Mouse (Mus musculus): ENCODE results near the gene Sgms1. TPM values are rescaled to one million over a fixed set of nuclear protein-coding genes. Genes with fewer than 3 reads are reported as not detected.

Sgms1 gene
- polyA plus RNA-seq, 1 experiment from 2014 or later: 28.8 TPM

DNA sequence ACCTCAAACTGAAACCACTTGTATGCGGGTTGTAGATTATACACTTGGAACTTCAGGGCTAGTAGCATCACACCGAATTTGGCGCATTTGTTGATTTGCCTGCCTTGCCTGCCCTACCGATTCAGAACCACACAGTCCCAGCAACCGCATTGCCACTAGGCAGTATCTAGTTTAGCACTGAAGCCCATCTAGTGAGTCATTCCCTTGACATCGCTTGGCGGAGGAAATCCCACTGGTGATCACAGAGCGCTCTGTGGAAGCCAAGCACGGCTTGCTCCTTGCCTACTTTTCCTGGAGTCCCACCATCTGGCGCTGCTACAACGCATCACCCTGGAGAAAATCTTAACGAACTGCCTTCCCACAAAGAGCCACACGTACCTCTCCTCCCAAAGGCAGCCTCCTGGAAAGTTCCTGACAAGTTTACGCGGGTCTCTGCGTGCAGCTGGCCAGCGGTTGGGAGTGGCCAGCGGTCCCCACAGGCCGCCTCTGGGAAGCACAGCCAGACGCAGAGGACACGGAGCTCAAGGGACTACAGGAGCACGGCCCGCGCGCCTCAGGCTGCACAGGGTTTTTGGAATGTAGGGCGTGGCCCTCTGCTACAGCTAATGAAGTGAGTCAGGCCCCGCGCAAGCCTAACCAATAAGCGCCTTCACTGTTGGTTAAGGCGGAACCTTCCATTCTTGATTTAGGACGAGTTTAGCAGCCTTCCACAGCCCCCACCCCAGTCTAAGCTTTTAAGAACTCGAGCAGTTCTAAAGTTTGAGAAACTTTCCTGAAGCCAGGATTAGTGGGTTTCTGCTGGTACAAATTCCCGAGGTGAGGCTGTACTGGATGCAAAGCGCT, 178.8 kb downstream of the Sgms1 start:
- H3K36me3 ChIP-seq: no peaks in the 10 kb centered on the region
- peaks cover 10% of the 10 kb centered on the region for H3K4me1 ChIP-seq
- peak; percentile 96 for ATAC-seq (ENCODE audit: insufficient number of reproducible peaks, insufficient read depth, low FRiP score, low TSS enrichment, low read depth)
- peak overlapping the region; percentile 81 for H3K4me2 ChIP-seq
- WGBS: 2% methylated on average over 34 of the region's 34 CpGs
- no peaks in the 10 kb centered on the region for H3K9me3 ChIP-seq
- H3K27me3 ChIP-seq: no peaks in the 10 kb centered on the region
- H3K9ac ChIP-seq: peak overlapping the region; percentile 77
- H3K27ac ChIP-seq: peak overlapping the region; percentile 92
- peak overlapping the region; percentile 63 for H3K4me3 ChIP-seq

DNA sequence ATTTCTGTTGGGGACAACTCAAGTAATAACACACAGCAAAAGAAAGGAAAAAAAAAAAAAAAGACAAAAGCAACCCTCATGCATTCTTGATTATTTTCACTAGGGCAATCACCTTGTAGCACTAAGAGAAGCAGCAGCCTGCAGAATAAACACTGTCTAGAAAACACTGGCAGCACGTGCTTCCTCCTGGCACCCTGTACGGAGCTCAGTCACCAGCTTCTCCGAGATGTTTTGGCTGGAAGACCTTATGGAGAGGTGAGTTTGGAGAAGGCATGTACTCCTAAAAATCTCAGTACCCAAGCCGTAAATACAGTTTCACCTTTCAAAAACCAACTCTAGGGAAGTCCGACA, 179.4 kb downstream of the Sgms1 start:
- no peaks in the 10 kb centered on the region for H3K36me3 ChIP-seq
- no peaks in the 10 kb centered on the region for H3K27me3 ChIP-seq
- no peaks in the 10 kb centered on the region for H3K9me3 ChIP-seq
- H3K27ac ChIP-seq: peak overlapping the region; percentile 92
- no peak for ATAC-seq (ENCODE audit: insufficient number of reproducible peaks, insufficient read depth, low FRiP score, low TSS enrichment, low read depth)
- H3K4me2 ChIP-seq: peak overlapping the region; percentile 81
- H3K9ac ChIP-seq: peak overlapping the region; percentile 77
- H3K4me1 ChIP-seq: peaks cover 10% of the 10 kb centered on the region
- peak overlapping the region; percentile 63 for H3K4me3 ChIP-seq
- WGBS: 11% methylated on average over 5 of the region's 5 CpGs

DNA sequence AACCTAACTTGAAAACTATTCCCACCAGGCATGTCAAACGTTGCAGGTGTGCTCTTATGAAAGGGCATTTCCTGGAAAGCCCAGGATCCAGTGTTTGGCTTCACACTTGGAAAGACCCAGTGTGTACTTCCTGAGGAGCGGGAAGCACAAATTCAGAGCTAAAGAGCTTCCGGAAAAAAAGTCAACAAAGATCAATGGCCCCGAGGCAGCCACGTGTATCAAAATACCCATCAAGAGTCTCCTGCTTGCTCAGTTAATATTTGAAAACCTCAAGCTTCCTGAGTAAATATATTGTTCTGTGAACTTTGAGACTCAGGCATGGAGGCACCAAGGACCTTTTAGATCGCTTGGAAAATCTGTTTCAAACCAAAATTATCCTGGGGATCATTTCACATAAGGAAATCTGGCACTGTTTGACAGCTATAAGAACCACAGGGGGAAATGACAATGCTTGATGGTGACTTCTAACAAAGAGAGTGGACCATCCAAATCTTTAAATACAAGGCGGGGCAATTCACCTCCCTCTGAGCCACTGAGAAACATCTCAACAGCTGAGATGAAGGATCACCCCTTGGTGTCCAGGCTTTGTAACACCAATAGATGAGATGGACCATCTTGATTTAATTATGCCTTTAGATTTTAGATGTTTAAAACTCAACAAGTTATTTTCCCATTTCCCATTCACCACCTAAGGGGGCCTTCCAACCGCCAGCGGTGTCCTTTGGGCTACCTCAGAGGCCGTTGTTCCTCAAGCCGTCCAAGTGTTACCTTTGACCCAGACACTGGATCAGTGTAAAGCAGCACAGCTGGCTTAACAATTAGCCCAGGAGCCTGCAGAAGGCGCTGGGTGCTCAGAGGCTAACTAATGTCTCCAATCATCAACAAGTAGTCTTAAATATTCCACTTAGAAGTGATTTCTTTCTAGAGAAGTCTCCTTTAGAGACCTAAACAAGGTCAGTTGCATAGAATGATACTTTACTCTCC, 187.1 kb downstream of the Sgms1 start:
- ATAC-seq (ENCODE audit: insufficient number of reproducible peaks, insufficient read depth, low FRiP score, low TSS enrichment, low read depth): no peak
- Histone ChIP-seq H3K4me1 (no peaks in the 10 kb centered on the region), H3K9me3 (no peaks in the 10 kb centered on the region), H3K4me3 (no peak overlapping the region), H3K36me3 (no peaks in the 10 kb centered on the region), H3K27ac (no peak overlapping the region), H3K4me2 (no peak overlapping the region), H3K27me3 (no peaks in the 10 kb centered on the region), H3K9ac (no peak overlapping the region)
- WGBS: 81% methylated on average over 12 of the region's 12 CpGs

DNA sequence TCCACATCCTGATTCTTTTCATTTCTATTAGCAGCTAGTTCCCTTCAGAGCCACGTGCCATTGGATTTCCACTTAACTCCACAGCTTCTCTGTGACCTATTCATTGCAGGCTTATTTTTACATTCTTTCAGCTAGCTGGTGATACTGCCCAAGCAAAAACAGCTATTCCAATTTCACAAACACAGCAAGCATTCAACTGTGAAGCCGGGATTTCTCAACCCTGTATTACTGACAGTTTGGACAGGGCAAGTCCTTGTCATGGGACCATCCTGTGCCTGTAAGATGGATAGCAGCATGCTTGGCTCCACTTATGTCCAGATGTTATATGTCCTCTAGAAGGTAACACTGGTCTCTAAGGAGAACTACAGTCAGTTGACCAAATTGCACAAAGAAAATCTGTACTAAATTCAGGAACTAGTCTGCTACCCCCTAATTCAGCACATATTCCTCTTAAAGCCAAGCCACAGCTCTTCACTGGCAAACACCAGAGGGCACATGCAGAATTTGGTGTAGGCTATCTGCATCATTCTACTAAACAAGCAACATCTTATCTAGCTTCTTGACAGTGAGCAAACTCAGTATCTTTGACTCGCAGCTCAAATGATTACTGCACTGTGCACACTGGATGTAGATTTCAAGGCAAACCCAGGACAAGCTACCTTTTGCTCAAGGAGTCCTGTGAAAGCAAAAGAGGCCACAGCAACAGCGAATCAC, 189.5 kb downstream of the Sgms1 start:
- no peaks in the 10 kb centered on the region for H3K36me3 ChIP-seq
- no peak overlapping the region for H3K9ac ChIP-seq
- H3K4me3 ChIP-seq: no peak overlapping the region
- H3K4me2 ChIP-seq: no peak overlapping the region
- WGBS: 86% methylated on average over 4 of the region's 4 CpGs
- no peak overlapping the region for H3K27ac ChIP-seq
- H3K4me1 ChIP-seq: peaks cover 11% of the 10 kb centered on the region; the same call in 1 of the 2 replicates
- no peak for ATAC-seq (ENCODE audit: insufficient number of reproducible peaks, insufficient read depth, low FRiP score, low TSS enrichment, low read depth)
- H3K9me3 ChIP-seq: no peaks in the 10 kb centered on the region
- H3K27me3 ChIP-seq: no peaks in the 10 kb centered on the region

DNA sequence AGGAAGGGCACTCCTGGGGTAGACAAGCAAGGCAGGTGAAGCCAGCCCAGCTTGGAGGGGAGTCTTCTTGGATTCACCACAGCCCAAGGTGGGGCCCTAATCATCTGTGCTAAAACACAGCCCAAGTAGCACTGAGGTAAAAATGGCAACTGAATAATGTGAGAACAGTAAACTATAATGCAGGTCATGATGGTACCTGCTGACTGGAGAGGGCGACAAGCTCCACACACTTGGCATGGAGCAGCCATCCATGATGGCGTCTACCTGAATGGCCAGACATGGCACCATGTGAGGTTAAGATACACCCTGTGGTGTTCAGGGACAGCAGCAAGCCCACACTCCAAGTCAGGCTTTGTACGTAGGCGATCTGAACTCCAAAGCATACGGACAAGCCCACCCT, 190.4 kb downstream of the Sgms1 start:
- Histone ChIP-seq H3K9ac (no peak overlapping the region), H3K27ac (no peak overlapping the region), H3K9me3 (no peaks in the 10 kb centered on the region), H3K4me2 (no peak overlapping the region), H3K36me3 (no peaks in the 10 kb centered on the region), H3K4me1 (peaks cover 11% of the 10 kb centered on the region; the same call in 1 of the 2 replicates), H3K27me3 (no peaks in the 10 kb centered on the region), H3K4me3 (no peak overlapping the region)
- ATAC-seq (ENCODE audit: insufficient number of reproducible peaks, insufficient read depth, low FRiP score, low TSS enrichment, low read depth): no peak
- WGBS: 97% methylated on average over 5 of the region's 5 CpGs

DNA sequence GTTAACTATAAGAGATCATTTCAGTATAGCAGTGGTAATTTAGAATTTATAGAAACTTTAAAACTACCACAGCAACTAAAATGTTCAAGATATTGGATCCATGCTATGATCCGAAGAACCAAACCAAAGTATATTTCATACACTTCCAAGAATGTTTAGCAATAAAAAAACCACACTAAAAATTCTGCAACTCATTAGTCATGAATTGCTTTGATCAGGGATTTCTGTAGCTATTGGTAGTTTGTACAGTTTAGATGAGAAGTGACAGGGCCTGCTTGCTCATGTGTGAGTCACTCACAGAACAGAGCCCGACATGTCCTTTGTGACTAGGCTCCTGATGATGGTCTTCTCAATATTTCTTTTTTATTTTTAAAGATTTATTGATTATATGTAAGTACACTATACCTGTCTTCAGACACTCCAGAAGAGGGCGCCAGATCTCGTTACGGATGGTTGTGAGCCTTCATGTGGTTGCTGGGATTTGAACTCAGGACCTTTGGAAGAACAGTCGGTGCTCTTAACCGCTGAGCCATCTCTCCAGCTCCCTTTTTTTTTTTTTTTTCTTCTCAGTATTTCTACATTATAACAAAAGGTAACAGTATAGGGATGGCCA, 190.9 kb downstream of the Sgms1 start:
- Histone ChIP-seq H3K9me3 (no peaks in the 10 kb centered on the region), H3K27ac (no peak overlapping the region), H3K4me3 (no peak overlapping the region), H3K4me2 (no peak overlapping the region), H3K9ac (no peak overlapping the region), H3K4me1 (peaks cover 11% of the 10 kb centered on the region; the same call in 1 of the 2 replicates), H3K36me3 (no peaks in the 10 kb centered on the region), H3K27me3 (no peaks in the 10 kb centered on the region)
- no peak for ATAC-seq (ENCODE audit: insufficient number of reproducible peaks, insufficient read depth, low FRiP score, low TSS enrichment, low read depth)
- 87% methylated on average over 7 of the region's 7 CpGs for WGBS

DNA sequence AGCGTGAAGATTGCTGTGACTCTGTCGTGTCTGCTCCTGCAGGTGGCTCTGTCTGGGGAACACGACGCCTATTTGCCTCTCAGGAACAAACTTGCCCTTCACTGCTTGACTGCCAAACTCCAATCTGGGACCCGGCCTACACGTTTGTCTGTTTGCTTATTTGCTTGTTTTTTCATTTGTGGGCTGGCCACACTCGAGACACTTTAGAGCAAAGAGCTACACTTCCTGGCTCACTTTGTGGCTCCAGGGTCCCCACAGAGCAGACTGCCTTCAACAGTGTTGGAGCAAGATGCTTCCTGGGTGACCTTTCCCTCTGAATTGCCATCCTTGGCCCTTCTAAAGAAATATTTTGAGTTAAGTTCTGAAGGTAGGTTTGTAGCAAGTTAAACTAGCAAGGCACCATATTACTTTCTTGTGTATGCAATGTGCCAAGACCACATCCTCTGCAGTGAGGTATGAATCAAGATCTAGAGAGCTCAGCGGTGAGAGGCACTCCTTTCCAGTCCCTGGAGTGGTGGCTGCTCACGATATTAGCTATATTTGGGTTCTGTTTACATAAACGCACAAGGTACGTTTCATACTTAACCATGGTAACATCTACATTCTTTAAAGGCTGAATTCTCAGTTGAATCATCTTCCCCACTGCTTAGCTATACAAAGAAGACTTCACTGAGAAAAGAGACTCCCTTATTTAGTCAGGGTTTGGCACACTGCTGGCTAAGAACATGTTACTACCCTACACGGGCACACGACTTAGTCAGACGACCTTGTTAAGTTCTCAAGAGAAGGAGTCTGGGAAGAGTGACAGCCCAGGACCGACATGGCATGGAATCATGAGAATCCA, 192.3 kb downstream of the Sgms1 start:
- H3K27me3 ChIP-seq: no peaks in the 10 kb centered on the region
- ATAC-seq (ENCODE audit: insufficient number of reproducible peaks, insufficient read depth, low FRiP score, low TSS enrichment, low read depth): no peak
- 71% methylated on average over 15 of the region's 15 CpGs for WGBS
- no peak overlapping the region for H3K9ac ChIP-seq
- H3K4me1 ChIP-seq: peaks cover 11% of the 10 kb centered on the region; the same call in 1 of the 2 replicates
- no peak overlapping the region for H3K27ac ChIP-seq
- H3K36me3 ChIP-seq: no peaks in the 10 kb centered on the region
- no peak overlapping the region for H3K4me3 ChIP-seq
- no peak overlapping the region for H3K4me2 ChIP-seq
- H3K9me3 ChIP-seq: no peaks in the 10 kb centered on the region

DNA sequence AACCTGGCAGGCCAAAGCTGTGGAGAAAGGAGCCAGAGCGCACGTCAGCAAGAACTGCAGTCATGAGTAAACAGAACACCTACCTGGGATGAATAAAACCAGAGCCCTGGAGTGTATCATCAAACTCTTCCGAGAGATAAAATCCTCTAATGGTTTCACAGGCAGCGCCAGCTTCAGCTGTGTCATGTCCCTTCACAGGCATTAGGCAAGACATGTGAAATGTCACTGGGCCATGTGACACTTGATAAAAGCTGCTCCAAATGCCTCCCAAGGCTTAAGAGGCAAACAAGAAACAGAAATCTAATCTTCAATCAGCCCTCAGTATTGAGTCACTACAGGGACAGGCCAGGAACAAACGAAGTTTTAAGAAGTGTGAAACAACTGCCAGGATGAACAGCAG, 193.3 kb downstream of the Sgms1 start:
- Histone ChIP-seq H3K9me3 (no peaks in the 10 kb centered on the region), H3K27me3 (no peaks in the 10 kb centered on the region), H3K9ac (no peak overlapping the region), H3K4me2 (no peak overlapping the region), H3K4me3 (no peak overlapping the region), H3K36me3 (no peaks in the 10 kb centered on the region), H3K27ac (no peak overlapping the region), H3K4me1 (peaks cover 11% of the 10 kb centered on the region; the same call in 1 of the 2 replicates)
- ATAC-seq (ENCODE audit: insufficient number of reproducible peaks, insufficient read depth, low FRiP score, low TSS enrichment, low read depth): no peak
- 56% methylated on average over 5 of the region's 5 CpGs for WGBS

DNA sequence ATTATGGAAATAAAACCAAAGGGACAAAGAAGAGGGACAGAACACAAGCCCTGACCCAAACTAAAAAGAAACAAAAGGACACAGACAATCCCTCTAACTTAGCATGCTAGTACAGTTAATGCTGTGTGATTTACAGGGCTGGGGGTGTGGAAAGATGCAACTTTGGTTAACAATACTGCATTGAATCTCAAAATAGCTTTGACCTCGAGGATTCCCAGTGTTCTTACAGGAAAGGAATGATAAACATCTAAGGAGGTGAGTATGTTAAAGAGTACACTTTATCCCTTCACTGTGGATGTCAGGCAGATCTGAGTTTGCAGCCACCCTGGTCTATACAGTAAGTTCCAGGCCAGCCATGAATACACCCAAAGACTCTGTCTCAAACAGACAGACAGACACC, 194.7 kb downstream of the Sgms1 start:
- no peak for ATAC-seq (ENCODE audit: insufficient number of reproducible peaks, insufficient read depth, low FRiP score, low TSS enrichment, low read depth)
- H3K4me2 ChIP-seq: no peak overlapping the region
- WGBS: 28% methylated on average over 1 of the region's 1 CpGs
- peaks cover 11% of the 10 kb centered on the region; the same call in 1 of the 2 replicates for H3K4me1 ChIP-seq
- H3K4me3 ChIP-seq: no peak overlapping the region
- H3K27me3 ChIP-seq: no peaks in the 10 kb centered on the region
- no peaks in the 10 kb centered on the region for H3K36me3 ChIP-seq
- H3K9me3 ChIP-seq: no peaks in the 10 kb centered on the region
- H3K9ac ChIP-seq: no peak overlapping the region
- H3K27ac ChIP-seq: no peak overlapping the region

DNA sequence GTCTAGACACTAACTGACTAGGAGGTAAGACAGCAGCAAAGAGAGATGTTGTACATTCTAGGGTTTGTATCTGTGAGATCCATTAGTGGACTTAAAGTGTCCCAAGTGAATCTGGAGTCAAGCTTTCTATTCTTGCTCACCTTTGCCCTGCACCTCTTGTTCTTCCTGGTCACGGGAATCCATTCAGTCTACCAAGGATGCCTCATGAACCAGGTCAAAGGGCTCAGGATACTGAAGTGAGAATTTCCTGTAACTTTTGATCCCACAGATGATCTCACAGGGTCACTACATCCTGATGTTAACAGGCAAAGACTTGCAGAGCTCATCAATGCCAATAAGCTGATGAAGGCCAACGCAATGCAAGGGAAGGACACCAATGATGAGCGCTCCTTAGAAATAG, 195.4 kb downstream of the Sgms1 start:
- H3K27me3 ChIP-seq: no peaks in the 10 kb centered on the region
- no peaks in the 10 kb centered on the region for H3K36me3 ChIP-seq
- H3K4me2 ChIP-seq: no peak overlapping the region
- no peak for ATAC-seq (ENCODE audit: insufficient number of reproducible peaks, insufficient read depth, low FRiP score, low TSS enrichment, low read depth)
- 94% methylated on average over 3 of the region's 3 CpGs for WGBS
- H3K27ac ChIP-seq: no peak overlapping the region
- no peak overlapping the region for H3K9ac ChIP-seq
- H3K9me3 ChIP-seq: no peaks in the 10 kb centered on the region
- H3K4me1 ChIP-seq: peaks cover 15% of the 10 kb centered on the region
- no peak overlapping the region for H3K4me3 ChIP-seq

All from embryonic facial prominence, embryonic 13.5 days (tissue).